Comparison of ENCODE assay signal across 10 mouse cellular contexts in genomic region chr1:140660751-140661403, GRCm38 (mm10).
DNase-seq lines count a peak whose midpoint lies in the region; ATAC-seq and TF ChIP-seq lines count a peak whose summit lies in the region.
"Had no signal": no experiment of that assay in that cellular context is flagged by ENCODE, and none has a peak within 500 bp of the region (broad histone marks: within the 10 kb centered on the region; RNA-seq: fewer than 3 reads in every experiment).

No protein-coding gene starts in this region.

- TF ChIP-seq CTCF in layer of hippocampus, adult 2 months (conservative IDR thresholded peaks at IDR 0.05): no peak

- peaks cover 5% of the 10 kb centered on the region; the same call in 1 of the 2 replicates for H3K4me1 ChIP-seq in forebrain, embryonic 14.5 days (ENCODE audit: control insufficient read depth, insufficient read depth, low read length)
- H3K4me1 ChIP-seq in midbrain, embryonic 16.5 days (ENCODE audit: control insufficient read depth, insufficient read depth, low read length): no peaks in the 10 kb centered on the region

- H3K36me3 ChIP-seq in forebrain, embryonic 14.5 days (ENCODE audit: control insufficient read depth, insufficient read depth, low read length): no peaks in the 10 kb centered on the region
- H3K36me3 ChIP-seq in midbrain, embryonic 16.5 days (ENCODE audit: control insufficient read depth, insufficient read depth, low read length): no peaks in the 10 kb centered on the region

- 18% methylated on average over 12 of the region's 12 CpGs for WGBS in forebrain, embryonic 14.5 days
- WGBS in midbrain, embryonic 16.5 days: 43% methylated on average over 12 of the region's 12 CpGs

- H3K4me2 ChIP-seq in forebrain, embryonic 14.5 days (ENCODE audit: low read length): peak overlapping the region; percentile 46
- peak overlapping the region; percentile 41 for H3K4me2 ChIP-seq in midbrain, embryonic 16.5 days (ENCODE audit: low read length)

- no peaks in the 10 kb centered on the region for H3K9me3 ChIP-seq in forebrain, embryonic 14.5 days (replicated peaks; ENCODE audit: control insufficient read depth, low read length)
- H3K9me3 ChIP-seq in midbrain, embryonic 16.5 days (replicated peaks; ENCODE audit: control insufficient read depth, low read length, poor library complexity, severe bottlenecking): no peaks in the 10 kb centered on the region

- peak overlapping the region; percentile 71 for H3K27ac ChIP-seq in layer of hippocampus, adult 2 months
- no peak overlapping the region for H3K27ac ChIP-seq in forebrain, embryonic 14.5 days (ENCODE audit: low read depth, low read length)
- H3K27ac ChIP-seq in midbrain, embryonic 16.5 days (ENCODE audit: low read length): no peak overlapping the region
- H3K27ac ChIP-seq: liver, embryonic 14.5 days had no signal

- H3K9ac ChIP-seq in forebrain, embryonic 14.5 days (ENCODE audit: low read length): peak overlapping the region; percentile 43; the same call in 1 of the 2 replicates
- no peak overlapping the region for H3K9ac ChIP-seq in midbrain, embryonic 16.5 days (ENCODE audit: low read depth, low read length)
- H3K9ac ChIP-seq: liver, embryonic 14.5 days had no signal

- H3K4me3 ChIP-seq in layer of hippocampus, adult 2 months: peak overlapping the region; percentile 52
- peak overlapping the region; percentile 21; the same call in 1 of the 2 replicates for H3K4me3 ChIP-seq in forebrain, embryonic 14.5 days (ENCODE audit: low read depth, low read length)
- peak overlapping the region; percentile 14 for H3K4me3 ChIP-seq in midbrain, embryonic 16.5 days (ENCODE audit: low read depth, low read length)

- ATAC-seq in forebrain, embryonic 14.5 days: peak; percentile 87
- ATAC-seq in midbrain, embryonic 16.5 days: peak; percentile 60; the same call in 1 of the 2 replicates

- H3K27me3 ChIP-seq in forebrain, embryonic 14.5 days (replicated peaks; ENCODE audit: control insufficient read depth, insufficient read depth, low read length): no peaks in the 10 kb centered on the region
- H3K27me3 ChIP-seq in midbrain, embryonic 16.5 days (ENCODE audit: control insufficient read depth, insufficient read depth, low read depth, low read length): no peaks in the 10 kb centered on the region

- peak; percentile 6 to 15 for DNase-seq in cerebellum, postnatal 25 days
- no peak for DNase-seq in cerebellum, adult 9-10 months
- peak in 1 of 2 experiments; percentile 14 for DNase-seq in layer of hippocampus, adult 2 months (ENCODE audit: low spot score in 2 of 2)
- DNase-seq in layer of hippocampus, adult 8-10 months (ENCODE audit: low spot score in 2 of 2): no peak
- peak; percentile 74 for DNase-seq in forebrain, embryonic 14.5 days (ENCODE audit: low spot score)
- no peak for DNase-seq in frontal cortex, postnatal 25 days (ENCODE audit: low spot score in 2 of 2)
- no peak for DNase-seq in testis, postnatal 10 days (ENCODE audit: low spot score)
- DNase-seq: heart, postnatal 14 days had no signal

Comparison
In these comparisons a context has a peak if more than half of its experiments do, and no peak if none do; other contexts are left out.
1. DNase-seq: peak in cerebellum, postnatal 25 days (2 of 2) and forebrain, embryonic 14.5 days (single experiment); none in cerebellum, adult 9-10 months (single experiment), layer of hippocampus, adult 8-10 months (0 of 2), frontal cortex, postnatal 25 days (0 of 2) and testis, postnatal 10 days (single experiment).
2. Peak in every context shown above with its lines, with median percentiles within 50 percentile points of each other: H3K4me3 ChIP-seq.